Mouse (Mus musculus) cerebellum, adult 9-10 months (tissue): Measurements from ENCODE around the gene Htr6.
A peak's percentile ranks its signal among the peaks of the same experiment; 100 is the strongest.

Source experiments
- DNase-seq: peaks from one replicate; pipeline ENCODE4 v3.0.0; 2022

The Htr6 gene

GRCm38 (mm10) chr4:139086984-139087383, 11.6 kb upstream of the Htr6 start:
- no peak for DNase-seq

GRCm38 (mm10) chr4:139086037-139086436, 10.7 kb upstream of the Htr6 start:
- DNase-seq: peak; percentile 81

GRCm38 (mm10) chr4:139085337-139085736, 10.0 kb upstream of the Htr6 start:
- no peak for DNase-seq

DNA sequence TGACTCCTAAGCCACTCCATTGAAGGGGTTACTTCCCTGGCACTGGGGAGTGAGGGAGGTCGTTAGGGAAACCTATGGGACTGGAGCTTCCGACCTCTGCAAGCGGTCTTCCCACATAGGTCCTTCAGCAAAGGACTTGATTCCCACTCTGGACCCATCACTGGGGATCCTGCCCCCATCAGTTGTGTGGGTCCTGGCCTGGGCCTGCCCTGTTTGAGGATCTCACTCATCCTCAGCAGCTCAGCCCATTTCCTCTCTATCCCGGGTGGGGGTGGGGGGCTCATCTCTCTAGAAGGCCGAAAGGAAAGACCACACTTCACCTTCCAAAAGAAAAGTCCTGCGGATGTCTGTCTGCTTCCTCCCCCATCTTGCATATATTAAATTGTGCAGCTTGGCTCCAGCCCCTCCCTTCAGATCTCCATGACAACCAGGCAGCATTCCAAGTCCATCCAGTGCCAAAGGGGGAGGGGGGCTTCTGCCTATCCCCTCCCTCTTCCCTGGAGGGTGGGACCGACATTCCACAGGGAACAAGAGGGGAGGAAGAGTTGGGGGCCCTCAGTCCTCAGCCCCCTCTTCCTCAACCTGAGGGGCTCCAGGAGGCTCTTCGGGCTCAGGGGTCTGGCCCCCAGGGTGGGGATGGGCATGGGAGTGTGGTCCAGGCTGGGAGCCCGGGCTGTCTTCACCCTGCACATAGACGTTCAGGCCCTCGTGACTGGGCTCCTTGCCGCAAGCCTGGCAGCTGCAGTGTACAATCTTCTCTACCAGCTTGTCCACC, 7.6 kb upstream of the Htr6 start:
- DNase-seq: no peak

DNA sequence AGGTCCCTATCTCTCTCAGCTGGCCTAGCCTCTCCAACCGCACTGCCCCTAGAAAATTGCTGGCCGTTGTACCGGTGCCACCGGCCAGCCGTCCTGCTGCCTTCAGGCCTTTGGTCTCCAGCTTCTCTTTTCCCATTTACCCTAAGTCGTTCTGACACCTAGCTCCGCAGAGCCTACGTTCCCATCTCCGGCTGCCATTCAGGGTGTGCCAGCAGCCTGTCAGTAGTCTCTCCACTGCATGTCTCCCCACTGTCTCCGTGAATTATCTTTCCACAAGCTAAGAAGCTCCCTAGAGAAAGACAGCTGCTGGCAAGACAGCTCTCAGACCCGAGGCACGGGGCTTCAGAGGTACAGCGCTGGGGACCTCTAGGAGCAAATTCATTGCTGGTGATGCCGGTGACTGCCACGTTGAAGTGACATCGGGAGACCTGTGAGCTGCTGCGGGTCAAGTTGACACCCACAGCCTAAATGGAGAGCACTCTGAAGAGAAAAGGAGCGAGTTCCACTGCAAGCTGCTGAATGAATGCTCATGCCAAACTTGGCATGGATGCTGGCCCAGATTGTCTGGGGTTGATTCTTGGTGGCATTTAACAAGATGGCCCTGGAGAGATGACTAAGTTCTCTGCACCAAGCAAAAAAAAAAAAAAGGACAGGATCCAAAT, 6.0 kb upstream of the Htr6 start:
- DNase-seq: peak; percentile 58

DNA sequence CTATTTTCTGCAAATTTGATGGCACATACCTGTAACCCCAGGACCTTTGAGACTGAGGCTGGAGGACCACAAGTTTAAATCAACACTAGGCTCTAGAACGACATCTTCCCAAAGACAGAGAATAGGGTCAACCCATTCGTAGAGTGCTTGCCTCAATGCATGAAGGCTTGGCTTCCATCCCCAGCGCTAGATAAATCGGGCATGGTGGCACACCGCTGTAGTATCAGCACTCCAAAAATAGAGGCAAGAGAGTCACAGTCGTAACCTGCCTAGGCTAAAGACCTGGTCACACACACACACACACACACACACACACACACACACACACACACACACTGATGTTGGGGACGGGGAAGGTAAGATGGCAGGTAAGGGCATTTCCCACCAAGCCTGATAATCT, 4.9 kb upstream of the Htr6 start:
- no peak for DNase-seq

DNA sequence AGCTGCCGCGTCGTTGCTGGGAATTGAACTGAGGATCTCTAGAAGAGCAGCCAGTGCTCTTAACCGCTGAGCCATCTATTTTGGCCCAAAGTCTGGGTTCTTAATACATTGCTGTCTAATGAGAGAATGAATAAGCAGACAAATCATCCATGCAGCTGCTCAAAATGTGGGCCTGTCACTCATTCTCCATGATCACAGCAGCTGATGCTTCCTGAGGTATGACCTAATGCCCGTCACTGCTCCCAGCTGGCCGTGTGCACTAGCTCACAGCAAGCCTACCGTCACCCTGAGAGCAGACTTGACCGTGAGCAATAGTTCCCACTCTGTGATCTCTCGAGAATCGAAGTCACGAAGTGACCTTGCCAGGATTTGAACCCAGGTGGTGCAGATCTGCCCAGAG, 4.1 kb upstream of the Htr6 start:
- no peak for DNase-seq

- no peak for DNase-seq
These were observed 3.4 kb upstream of the Htr6 start for GRCm38 (mm10) chr4:139078726-139079125.

DNA sequence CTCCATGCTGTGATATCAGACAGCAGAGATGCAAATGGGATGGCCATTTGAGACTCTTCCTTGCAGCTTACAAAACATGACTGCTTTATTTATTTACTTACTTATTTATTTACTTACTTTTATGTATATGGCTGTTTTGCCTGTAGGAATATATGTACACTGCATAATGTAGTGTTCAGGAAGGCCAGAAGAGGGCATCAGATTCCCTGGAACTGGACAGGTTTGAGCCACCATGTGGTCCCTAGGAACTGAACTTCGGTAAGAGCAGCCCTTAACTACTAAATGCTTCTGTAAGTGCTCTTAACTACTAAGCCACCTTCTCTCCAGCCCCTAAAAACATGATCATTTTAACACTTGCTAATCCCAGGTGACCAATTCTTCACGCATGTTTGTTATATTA, 2.9 kb upstream of the Htr6 start:
- DNase-seq: no peak

DNA sequence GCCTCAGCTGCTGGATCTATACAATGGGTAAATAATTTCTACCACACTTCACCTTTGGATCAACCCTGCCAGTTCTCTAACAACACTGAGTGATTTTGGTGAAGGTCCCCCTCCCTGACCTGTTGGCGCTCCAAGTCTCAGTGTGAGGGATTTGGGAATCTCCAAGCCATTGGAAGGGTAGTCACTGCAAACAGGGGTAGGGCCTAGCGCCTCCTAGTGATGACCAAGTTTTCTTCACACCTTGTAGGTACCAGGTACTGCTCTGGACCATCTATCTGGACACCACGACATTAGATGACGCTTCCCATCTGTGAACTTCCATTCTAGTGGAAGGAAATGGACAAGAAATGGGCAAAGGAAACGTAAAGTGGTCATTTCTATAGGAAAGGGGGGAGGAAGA, 545 bp upstream of the Htr6 start:
- DNase-seq: no peak

- no peak for DNase-seq
These were observed 1.3 kb downstream of the Htr6 start for GRCm38 (mm10) chr4:139074060-139074459.

- DNase-seq: no peak
These were observed 7.1 kb downstream of the Htr6 start for GRCm38 (mm10) chr4:139068287-139068686.

DNA sequence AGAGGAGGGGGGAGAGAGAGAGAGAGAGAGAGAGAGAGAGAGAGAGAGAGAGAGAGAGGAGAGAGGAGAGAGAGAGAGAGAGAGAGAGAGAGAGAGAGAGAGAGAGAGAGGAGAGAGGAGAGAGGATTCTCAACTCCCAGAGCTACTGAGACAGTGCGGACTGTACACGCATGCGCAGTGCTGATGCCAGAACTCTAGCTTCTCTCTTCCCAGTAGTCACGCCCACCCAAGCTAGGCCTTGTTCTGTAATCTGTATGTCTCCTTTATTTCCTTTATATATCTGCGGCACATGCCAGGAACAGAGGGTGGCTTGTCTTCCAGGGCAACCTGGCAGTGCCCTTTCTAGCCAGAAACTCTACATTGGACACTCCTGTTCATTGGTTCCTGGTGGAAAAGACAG, 10.5 kb downstream of the Htr6 start:
- DNase-seq: no peak

- no peak for DNase-seq
These were observed 15.8 kb downstream of the Htr6 start for GRCm38 (mm10) chr4:139059569-139059968.

DNA sequence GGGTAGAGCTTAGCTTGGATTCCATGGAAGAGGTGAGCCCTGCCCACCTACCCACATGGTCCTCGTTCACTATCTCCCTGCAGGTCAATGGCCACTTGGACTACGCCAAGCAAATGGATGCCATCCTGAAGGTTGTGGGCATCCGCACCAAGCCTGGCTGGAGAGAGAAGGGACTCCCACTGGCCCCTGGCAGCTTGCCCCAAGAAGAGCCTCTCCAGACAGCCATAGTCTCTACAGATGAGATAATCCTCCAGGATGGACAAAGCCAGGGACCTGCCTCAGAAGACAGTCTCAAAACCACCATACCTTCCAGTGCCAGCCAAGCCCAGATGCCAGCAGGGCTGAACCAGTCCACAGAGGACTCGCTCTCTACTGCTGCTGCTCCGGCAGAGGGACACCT, 17.3 kb downstream of the Htr6 start:
- no peak for DNase-seq

- no peak for DNase-seq
These were observed 18.1 kb downstream of the Htr6 start for GRCm38 (mm10) chr4:139057291-139057690.

DNA sequence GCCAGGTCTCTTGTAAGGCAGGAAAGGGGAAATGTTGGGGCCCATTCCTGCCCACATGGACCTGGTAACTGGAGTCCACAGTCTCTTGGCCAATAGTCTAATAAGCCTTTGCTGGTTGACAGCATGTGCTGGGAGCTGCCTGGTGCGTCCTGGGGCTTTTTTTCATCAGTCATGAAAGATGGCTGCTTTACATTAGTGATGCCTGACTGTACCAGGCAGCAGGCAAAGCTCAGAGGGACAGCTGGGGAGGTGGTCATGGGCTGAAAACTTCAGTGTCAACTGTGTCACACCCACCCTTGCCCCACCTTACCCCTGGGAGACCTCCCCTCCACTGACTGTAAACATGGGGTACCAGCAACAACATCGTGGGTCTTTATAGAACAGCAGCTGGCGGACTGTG, 19.6 kb downstream of the Htr6 start:
- DNase-seq: no peak

DNA sequence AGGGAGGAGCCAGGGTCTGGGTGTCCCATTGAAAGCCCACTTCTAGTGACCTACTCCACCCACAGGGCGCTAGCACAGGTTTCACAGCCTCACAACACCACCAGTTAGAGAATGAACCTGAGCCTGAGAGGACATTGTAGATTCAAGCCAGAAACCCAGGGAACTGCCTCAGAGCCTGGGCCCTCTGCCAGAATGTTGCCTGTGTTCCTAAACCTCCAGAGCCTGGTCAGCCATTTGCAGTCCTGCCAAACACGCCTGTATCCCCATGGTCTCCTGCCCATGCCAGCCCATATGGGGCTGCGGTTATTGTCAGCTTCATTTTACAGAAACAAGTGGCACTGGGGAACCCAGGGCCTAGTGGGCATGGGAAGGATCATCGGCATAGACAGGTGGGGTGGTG, 20.0 kb downstream of the Htr6 start:
- peak; percentile 58 for DNase-seq

- no peak for DNase-seq
These were observed 21.0 kb downstream of the Htr6 start for GRCm38 (mm10) chr4:139054300-139054923.

DNA sequence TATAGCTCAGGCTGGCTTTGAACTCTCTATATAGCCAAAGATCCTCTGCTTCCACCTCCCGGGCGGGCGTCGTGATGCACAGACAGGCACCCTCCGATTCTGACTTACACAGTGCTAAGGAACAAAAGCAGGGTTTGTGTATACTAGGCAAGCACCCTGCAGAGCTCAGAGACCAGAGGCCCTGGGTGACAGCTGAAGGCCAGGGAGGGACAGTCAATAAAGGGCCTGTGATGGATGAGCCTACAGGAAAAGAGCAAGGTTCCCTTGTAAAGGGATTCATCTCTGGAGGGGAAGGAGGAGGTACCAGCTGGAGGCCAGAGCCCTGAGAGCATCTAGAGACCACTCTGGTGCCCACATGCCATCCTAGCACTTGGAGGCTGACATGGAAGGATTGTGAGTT, 22.0 kb downstream of the Htr6 start:
- DNase-seq: no peak

DNA sequence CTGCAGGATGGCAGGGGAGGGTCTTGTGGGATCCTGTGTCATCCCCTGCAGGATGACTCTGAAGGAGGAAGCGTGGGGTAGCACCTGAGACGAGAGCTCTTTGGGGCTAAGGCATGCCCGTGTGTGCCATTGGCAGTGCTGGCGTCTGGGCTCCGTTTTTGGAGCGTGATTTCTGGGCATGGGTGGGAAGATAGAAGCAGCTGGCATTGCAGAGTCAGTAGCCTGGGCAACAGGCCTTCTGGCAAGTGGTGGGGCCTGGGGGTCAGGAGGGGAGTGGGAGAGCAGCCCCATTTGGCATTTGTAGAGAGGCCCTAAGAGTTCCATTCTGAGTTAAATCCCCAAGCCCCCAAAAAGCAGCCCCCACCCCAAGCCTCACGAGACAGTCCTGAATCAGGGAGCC, 22.6 kb downstream of the Htr6 start:
- DNase-seq: no peak

DNA sequence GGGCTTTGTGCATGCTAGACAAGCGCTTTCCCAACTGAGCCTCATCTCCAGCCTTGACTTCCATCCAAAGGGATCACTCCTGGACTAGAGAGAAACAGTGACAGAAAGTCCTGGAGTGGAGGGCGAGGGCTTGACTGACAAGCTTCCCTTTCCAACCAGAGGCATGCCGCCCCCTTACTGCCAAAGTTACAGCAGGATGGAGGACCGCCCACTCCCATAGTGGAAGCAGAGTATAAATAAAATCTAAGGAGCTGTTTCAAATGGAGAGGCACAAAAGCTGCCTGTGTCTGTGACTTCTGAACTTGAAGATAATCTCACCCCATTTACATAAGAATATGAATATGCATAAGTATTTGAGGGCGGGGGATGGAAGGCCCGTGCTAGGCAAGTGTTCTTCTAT, 26.9 kb downstream of the Htr6 start:
- DNase-seq: no peak

- DNase-seq: no peak
These were observed 29.0 kb downstream of the Htr6 start for GRCm38 (mm10) chr4:139046354-139046753.

GRCm38 (mm10) chr4:139044566-139044965, 30.8 kb downstream of the Htr6 start:
- DNase-seq: no peak
